Mouse (Mus musculus) embryonic facial prominence, embryonic 10.5 days (tissue): ENCODE data around the gene Wars2. TPM values are rescaled to one million over a fixed set of nuclear protein-coding genes. Genes with fewer than 3 reads are reported as not detected.

Experiments used
- DNase-seq: peaks from one replicate; pipeline ENCODE4 v3.0.0-alpha.2; 2017; ENCODE audit warnings: low spot score
- H3K27ac ChIP-seq: fragments of 300-500 bp; sonication (generic); replicated peaks from 2 replicates; pipeline ENCODE4 v1.5.1; 2016; ENCODE audit warnings: mild to moderate bottlenecking
- H3K27me3 ChIP-seq: fragments of 300-500 bp; sonication (generic); replicated peaks from 2 replicates; pipeline ENCODE4 v1.6.1; 2016; ENCODE audit warnings: low read depth, mild to moderate bottlenecking; ENCODE audit not compliant: poor library complexity, severe bottlenecking
- H3K36me3 ChIP-seq: fragments of 300-500 bp; sonication (generic); replicated peaks from 2 replicates; pipeline ENCODE4 v1.6.1; 2016; ENCODE audit warnings: mild to moderate bottlenecking, moderate library complexity
- H3K4me1 ChIP-seq: fragments of 300-500 bp; sonication (generic); 2 replicates; pipeline ENCODE4 v1.6.1; 2016
- H3K4me3 ChIP-seq: fragments of 300-500 bp; sonication (generic); 2 replicates; pipeline ENCODE4 v1.5.1; 2016; ENCODE audit warnings: mild to moderate bottlenecking, moderate library complexity
- H3K9me3 ChIP-seq: fragments of 300-500 bp; sonication (generic); 2 replicates; pipeline ENCODE4 v1.6.1; 2016; ENCODE audit warnings: mild to moderate bottlenecking
- WGBS: fragments of 180-500 bp; shearing (Covaris S2); methylation state at CpG from one replicate; pipeline ENCODE4 v1.1.7; 2016; 5-methylcytosine and 5-hydroxymethylcytosine counted together
- polyA plus RNA-seq: library from polyadenylated mRNA; unstranded; fragments of >200 nt; fragmentation: Nextera tagmentation; extraction: Ambion mirVana; gene quantifications from 2 replicates; pipeline ENCODE4 v1.2.1, GENCODE M21; 2016

The Wars2 gene
- polyA plus RNA-seq, 1 experiment from 2014 or later, result 8.4 TPM

DNA sequence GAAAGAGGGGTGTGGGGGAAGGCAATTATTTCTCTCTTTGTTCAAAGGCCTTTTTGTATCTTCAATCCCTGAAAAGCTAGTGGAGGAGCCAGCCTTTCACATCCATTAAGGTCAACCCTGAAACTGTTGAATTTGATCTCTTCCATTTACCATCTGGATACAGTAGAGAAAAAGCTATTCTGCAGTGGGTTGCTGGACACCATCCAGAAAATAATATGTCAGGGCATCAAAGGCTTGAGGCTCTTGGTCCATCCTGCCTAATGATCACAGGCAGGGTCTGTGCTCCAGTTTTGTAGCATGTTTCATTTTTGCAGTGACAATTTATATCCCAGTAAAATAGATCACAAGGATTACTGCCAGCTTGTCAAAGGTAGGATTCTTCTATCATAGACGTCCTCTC, 16.1 kb downstream of the Wars2 start:
- 81% methylated on average over 1 of the region's 1 CpGs for whole genome bisulfite sequencing
- Histone ChIP-seq H3K27ac (no peak overlapping the region), H3K4me3 (no peak overlapping the region), H3K4me1 (peaks cover 4% of the 10 kb centered on the region; the same call in 1 of the 2 replicates), H3K36me3 (peaks cover 6% of the 10 kb centered on the region; the same call in 1 of the 2 replicates), H3K27me3 (no peaks in the 10 kb centered on the region), H3K9me3 (0 out of 2 replicates have a peak, but pooled peaks cover 5% of the 10 kb centered on the region)
- no peak for DNase-seq

DNA sequence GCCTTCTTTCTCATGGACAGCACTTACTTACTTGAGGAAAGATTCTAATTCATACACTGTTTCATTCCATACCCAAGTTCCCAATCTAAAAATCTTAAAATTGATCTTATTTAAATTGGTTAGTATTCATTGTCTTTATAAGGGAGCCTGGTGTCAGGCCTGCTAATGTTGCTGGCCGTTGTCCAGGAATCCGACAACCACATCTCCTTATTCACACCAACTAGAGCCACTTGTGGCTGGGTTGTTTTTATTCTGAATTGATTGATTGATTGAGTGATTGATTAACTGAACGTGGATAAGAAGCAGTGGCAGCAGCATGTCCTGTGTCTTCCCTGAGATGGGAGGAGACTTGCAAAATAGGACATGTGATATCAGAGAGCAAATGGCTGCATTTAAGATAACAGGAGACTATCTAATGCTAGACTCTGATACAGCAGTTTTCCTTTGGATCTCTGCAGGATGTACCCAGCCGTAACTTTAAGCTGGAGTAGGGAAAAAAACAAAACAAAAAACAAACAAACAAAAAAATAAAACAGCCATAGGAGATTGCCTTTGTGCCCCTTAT, 16.7 kb downstream of the Wars2 start:
- peaks cover 4% of the 10 kb centered on the region; the same call in 1 of the 2 replicates for H3K4me1 ChIP-seq
- H3K36me3 ChIP-seq, result peaks cover 6% of the 10 kb centered on the region; the same call in 1 of the 2 replicates
- H3K9me3 ChIP-seq, result 0 out of 2 replicates have a peak, but pooled peaks cover 5% of the 10 kb centered on the region
- no peak overlapping the region for H3K27ac ChIP-seq
- WGBS, result 75% methylated on average over 4 of the region's 4 CpGs
- no peaks in the 10 kb centered on the region for H3K27me3 ChIP-seq
- no peak overlapping the region for H3K4me3 ChIP-seq
- DNase-seq, result no peak

GRCm38 (mm10) chr3:99160016-99160415, 19.1 kb downstream of the Wars2 start:
- Histone ChIP-seq H3K27me3 (no peaks in the 10 kb centered on the region), H3K27ac (no peak overlapping the region), H3K36me3 (peaks cover 6% of the 10 kb centered on the region; the same call in 1 of the 2 replicates), H3K4me3 (no peak overlapping the region), H3K4me1 (peaks cover 10% of the 10 kb centered on the region), H3K9me3 (0 out of 2 replicates have a peak, but pooled peaks cover 5% of the 10 kb centered on the region)
- no peak for DNase-seq
- 91% methylated on average over 3 of the region's 3 CpGs for WGBS

- peaks cover 10% of the 10 kb centered on the region for H3K4me1 ChIP-seq
- H3K27me3 ChIP-seq, result no peaks in the 10 kb centered on the region
- no peak for DNase-seq
- no peaks in the 10 kb centered on the region for H3K36me3 ChIP-seq
- 0 out of 2 replicates have a peak, but pooled peaks cover 5% of the 10 kb centered on the region for H3K9me3 ChIP-seq
- H3K27ac ChIP-seq, result no peak overlapping the region
- WGBS, result 88% methylated on average over 2 of the region's 2 CpGs
- no peak overlapping the region for H3K4me3 ChIP-seq
Observed at GRCm38 (mm10) chr3:99162191-99162590, 21.3 kb downstream of the Wars2 start.

GRCm38 (mm10) chr3:99167734-99168133, 26.9 kb downstream of the Wars2 start:
- no peak for DNase-seq
- Histone ChIP-seq H3K27me3 (no peaks in the 10 kb centered on the region), H3K9me3 (no peaks in the 10 kb centered on the region), H3K4me1 (peaks cover 10% of the 10 kb centered on the region), H3K27ac (no peak overlapping the region), H3K36me3 (no peaks in the 10 kb centered on the region), H3K4me3 (no peak overlapping the region)
- 61% methylated on average over 4 of the region's 4 CpGs for WGBS

DNA sequence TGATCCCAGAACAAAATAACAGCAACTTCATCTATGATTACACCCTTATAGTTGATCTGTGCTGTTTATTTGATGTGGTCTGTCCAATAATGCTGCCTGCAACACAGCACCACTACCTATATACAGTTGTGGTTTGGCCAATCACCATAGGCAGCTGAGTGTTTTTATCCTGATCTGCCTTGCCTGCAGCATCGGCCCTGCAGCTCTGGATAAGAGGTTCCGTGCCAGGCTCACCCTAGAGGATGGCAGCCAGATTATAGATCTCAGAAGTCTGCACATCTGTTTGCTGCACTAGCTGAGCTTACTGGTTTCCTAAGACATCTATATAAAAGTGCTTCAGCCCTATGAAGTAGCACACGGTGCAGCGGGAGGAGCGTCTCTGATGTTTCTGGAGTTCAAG, 32.3 kb downstream of the Wars2 start:
- Histone ChIP-seq H3K9me3 (no peaks in the 10 kb centered on the region), H3K27ac (no peak overlapping the region), H3K27me3 (no peaks in the 10 kb centered on the region), H3K4me1 (peaks cover 5% of the 10 kb centered on the region), H3K4me3 (no peak overlapping the region), H3K36me3 (no peaks in the 10 kb centered on the region)
- no peak for DNase-seq
- WGBS, result 88% methylated on average over 5 of the region's 5 CpGs

GRCm38 (mm10) chr3:99174658-99175304, 33.9 kb downstream of the Wars2 start:
- peaks cover 5% of the 10 kb centered on the region for H3K4me1 ChIP-seq
- DNase-seq, result no peak
- H3K27me3 ChIP-seq, result no peaks in the 10 kb centered on the region
- H3K36me3 ChIP-seq, result no peaks in the 10 kb centered on the region
- H3K9me3 ChIP-seq, result no peaks in the 10 kb centered on the region
- 59% methylated on average over 9 of the region's 9 CpGs for WGBS
- no peak overlapping the region for H3K4me3 ChIP-seq
- H3K27ac ChIP-seq, result no peak overlapping the region

GRCm38 (mm10) chr3:99183355-99184016, 42.6 kb downstream of the Wars2 start:
- WGBS, result 84% methylated on average over 17 of the region's 17 CpGs
- H3K27ac ChIP-seq, result no peak overlapping the region
- H3K9me3 ChIP-seq, result no peaks in the 10 kb centered on the region
- H3K4me1 ChIP-seq, result no peaks in the 10 kb centered on the region
- no peak for DNase-seq
- no peaks in the 10 kb centered on the region for H3K27me3 ChIP-seq
- no peaks in the 10 kb centered on the region for H3K36me3 ChIP-seq
- no peak overlapping the region for H3K4me3 ChIP-seq

- H3K4me3 ChIP-seq, result no peak overlapping the region
- no peaks in the 10 kb centered on the region for H3K4me1 ChIP-seq
- WGBS, result 96% methylated on average over 1 of the region's 1 CpGs
- H3K27me3 ChIP-seq, result no peaks in the 10 kb centered on the region
- H3K27ac ChIP-seq, result no peak overlapping the region
- no peak for DNase-seq
- H3K36me3 ChIP-seq, result 0 out of 2 replicates have a peak, but pooled peaks cover 3% of the 10 kb centered on the region
- no peaks in the 10 kb centered on the region for H3K9me3 ChIP-seq
Observed at GRCm38 (mm10) chr3:99184373-99184772, 43.5 kb downstream of the Wars2 start.

GRCm38 (mm10) chr3:99188097-99188496, 47.2 kb downstream of the Wars2 start:
- DNase-seq, result no peak
- Histone ChIP-seq H3K27me3 (no peaks in the 10 kb centered on the region), H3K4me1 (peaks cover 6% of the 10 kb centered on the region; the same call in 1 of the 2 replicates), H3K4me3 (no peak overlapping the region), H3K27ac (no peak overlapping the region), H3K9me3 (no peaks in the 10 kb centered on the region), H3K36me3 (peaks cover 8% of the 10 kb centered on the region)
- WGBS, result 90% methylated on average over 1 of the region's 1 CpGs

GRCm38 (mm10) chr3:99193576-99193975, 52.7 kb downstream of the Wars2 start:
- Histone ChIP-seq H3K27me3 (no peaks in the 10 kb centered on the region), H3K9me3 (no peaks in the 10 kb centered on the region), H3K36me3 (peaks cover 8% of the 10 kb centered on the region), H3K4me1 (peaks cover 7% of the 10 kb centered on the region; the same call in 1 of the 2 replicates), H3K27ac (no peak overlapping the region), H3K4me3 (no peak overlapping the region)
- WGBS, result 84% methylated on average over 4 of the region's 4 CpGs
- DNase-seq, result no peak

DNA sequence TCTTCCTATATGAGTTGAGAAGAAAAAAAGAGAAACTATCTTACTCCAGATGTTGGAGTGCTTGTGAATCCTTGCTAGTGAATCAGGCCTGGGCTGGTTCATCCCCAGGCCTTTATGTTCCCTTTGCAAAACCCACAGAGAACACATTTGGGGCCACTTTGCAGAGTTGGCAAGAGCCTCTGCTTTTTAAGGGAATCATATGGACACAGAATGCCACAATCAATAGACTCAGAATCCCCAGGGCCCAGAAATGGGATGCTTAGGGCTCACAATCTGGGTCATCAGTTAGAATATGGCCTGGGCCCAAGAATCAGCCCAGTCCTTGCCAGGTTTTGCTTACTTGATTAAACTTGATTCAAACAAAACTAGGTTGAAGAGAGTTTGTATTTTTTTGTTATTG, 62.5 kb downstream of the Wars2 start:
- H3K27me3 ChIP-seq, result no peaks in the 10 kb centered on the region
- peaks cover 4% of the 10 kb centered on the region; the same call in 1 of the 2 replicates for H3K4me1 ChIP-seq
- H3K4me3 ChIP-seq, result no peak overlapping the region
- H3K36me3 ChIP-seq, result 0 out of 2 replicates have a peak, but pooled peaks cover 5% of the 10 kb centered on the region
- H3K27ac ChIP-seq, result no peak overlapping the region
- no peaks in the 10 kb centered on the region for H3K9me3 ChIP-seq
- DNase-seq, result no peak
